Mouse (Mus musculus) spleen, adult 2 months (tissue): ENCODE data around the gene Hnrnph1.

Source experiments
- CTCF ChIP-seq: fragments of 200-500 bp; IDR thresholded peaks from 2 replicates; pipeline ENCODE4 v1.5.1; 2011; ENCODE audit warnings: mild to moderate bottlenecking, inconsistent platforms; ENCODE audit not compliant: insufficient read depth, insufficient read length, insufficient replicate concordance; ENCODE audit errors: extremely low read depth
- POLR2A ChIP-seq: fragments of 200-500 bp; IDR thresholded peaks from 2 replicates; pipeline ENCODE4 v1.6.1; 2011; ENCODE audit warnings: low read depth, low read length, inconsistent platforms

DNA sequence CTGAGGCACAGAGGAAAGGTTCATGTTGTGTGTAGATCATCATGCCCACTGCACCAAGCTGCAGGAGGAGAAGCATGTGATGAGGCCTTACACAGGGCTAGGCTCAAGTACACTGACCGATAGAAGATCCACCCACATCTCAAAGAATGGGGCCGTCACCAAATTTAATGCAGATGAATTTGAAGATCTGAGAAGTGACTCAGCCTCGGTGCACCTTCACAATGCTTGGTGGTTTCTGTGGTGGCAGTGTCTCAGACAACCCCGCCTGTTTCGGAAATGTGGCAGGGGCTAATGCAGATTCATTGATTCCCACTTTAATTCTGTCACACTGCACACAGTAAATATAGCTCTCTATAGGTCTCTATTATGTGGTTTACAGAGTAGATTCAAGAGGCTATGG, 56.1 kb downstream of the Hnrnph1 start:
- TF ChIP-seq CTCF: no peak
- TF ChIP-seq POLR2A: no peak
